Mouse (Mus musculus) G1E-ER4 (cell line): ENCODE measurements around the gene Helb. TPM values are rescaled to one million over a fixed set of nuclear protein-coding genes. Genes with fewer than 3 reads are reported as not detected.

Source experiments
- GATA1 ChIP-seq: IDR thresholded peaks from one replicate; pipeline ENCODE4 v1.8.0; 2012; ENCODE audit warnings: low read length, inconsistent platforms
- polyA plus RNA-seq: library from polyadenylated mRNA; stranded (reverse); fragments of >175 nt; gene quantifications from 2 replicates; pipeline ENCODE4 v1.2.3, GENCODE M21; 2012

Helb gene
- polyA plus RNA-seq, 1 experiment, result 11.4 TPM

DNA sequence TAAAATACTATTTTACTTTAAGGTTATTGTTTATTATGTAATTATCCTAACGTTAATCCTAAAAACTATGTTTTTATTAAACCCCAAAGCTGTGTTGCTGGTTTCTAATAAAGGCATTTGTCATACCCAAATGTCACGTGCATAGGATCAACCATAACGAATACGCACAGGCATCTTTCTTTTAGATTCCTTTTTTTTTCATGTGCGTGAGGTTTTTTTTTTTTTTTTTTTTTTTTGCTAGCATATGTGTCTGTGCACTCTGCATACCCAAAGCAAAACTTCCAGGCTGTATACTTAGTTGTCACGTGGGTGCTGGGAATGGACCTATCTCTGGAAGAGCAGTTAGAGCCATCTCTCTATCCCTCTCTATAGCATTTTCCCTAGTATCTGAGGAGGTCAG, 1.2 kb upstream of the Helb start:
- TF ChIP-seq GATA1, result no peak

DNA sequence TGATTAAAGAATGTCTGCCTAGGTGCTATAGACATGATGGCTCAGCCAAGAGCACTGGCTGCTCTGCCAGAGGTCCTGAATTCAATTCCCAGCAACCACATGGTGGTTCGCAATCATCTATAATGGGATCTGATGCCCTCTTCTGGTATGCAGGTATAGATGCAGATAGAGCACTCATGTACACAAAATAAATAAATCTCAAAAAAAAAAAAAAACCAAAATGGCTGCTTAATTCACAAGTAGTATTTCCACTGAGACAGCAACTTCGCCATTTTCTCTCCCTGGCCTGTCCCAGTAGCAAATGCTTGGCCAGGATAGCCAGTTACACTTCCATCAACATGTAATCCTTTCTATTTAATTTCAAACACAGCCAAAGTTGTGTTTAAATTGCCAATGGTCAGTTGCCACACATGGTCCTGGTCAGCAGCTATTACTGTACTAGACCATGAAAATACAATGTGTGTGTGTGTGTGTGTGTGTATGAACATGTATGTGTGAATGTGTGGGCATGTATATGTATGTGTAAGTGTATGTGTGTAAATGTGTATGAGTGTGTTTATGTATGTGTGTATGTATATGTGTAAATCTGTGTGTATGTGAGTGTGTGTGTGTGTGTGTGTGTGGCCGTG, 982 bp downstream of the Helb start:
- TF ChIP-seq GATA1, result no peak

DNA sequence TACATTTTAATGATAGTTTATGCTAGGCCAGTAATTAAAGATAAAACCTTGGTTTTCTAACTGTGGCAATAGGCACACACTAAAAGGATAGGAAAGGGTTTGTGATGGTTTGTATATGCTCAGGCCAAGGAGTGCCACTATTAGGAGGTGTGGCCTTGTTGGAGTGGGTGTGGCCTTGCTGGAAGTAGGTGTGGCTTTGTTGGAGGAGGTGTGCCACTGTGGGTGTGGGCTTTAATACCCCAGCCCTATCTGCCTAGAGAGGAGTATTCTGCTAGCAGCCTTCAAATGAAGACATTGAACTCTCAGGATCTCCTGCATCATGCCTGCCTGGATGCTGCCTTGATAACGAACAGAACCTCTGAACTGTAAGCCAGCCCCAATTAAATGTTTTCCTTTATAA, 12.0 kb downstream of the Helb start:
- TF ChIP-seq GATA1, result no peak

DNA sequence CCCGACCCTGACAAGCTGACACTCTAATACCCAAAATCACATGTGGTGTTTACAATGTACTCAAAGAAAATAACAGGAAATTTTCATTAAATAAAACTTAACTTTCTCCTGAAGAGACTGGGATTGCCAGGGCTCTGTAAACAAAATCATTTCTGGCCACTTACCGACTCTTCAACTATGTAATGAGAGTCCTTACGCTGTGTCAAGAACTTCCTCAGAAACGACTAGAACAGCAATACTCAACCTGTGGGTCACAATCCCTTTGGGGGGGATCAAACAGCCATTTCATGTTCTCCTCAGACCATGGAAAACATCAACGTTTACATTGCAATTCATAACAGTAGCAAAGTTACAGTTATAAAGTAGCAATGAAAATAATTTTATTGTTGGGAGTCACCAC, 15.2 kb downstream of the Helb start:
- TF ChIP-seq GATA1, result no peak

DNA sequence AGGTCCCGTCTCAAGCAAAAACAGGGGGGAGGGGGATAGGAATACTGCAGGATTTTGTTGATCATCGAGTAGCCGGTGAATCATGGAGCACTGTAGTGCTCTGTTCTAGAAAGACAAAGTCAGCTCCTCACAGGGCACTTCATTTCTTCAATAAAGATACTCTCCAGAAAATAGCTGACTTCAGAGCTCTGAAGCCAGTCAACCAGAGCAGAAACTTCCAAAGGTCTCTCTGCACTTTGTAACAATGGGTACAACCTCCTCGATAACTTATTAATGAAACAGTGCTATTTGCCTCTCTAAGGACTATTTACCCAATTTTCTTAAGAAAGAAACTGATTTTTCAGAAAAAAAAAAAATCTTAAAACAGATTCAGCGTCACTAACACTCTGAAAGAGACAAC, 17.1 kb downstream of the Helb start:
- no peak for TF ChIP-seq GATA1

DNA sequence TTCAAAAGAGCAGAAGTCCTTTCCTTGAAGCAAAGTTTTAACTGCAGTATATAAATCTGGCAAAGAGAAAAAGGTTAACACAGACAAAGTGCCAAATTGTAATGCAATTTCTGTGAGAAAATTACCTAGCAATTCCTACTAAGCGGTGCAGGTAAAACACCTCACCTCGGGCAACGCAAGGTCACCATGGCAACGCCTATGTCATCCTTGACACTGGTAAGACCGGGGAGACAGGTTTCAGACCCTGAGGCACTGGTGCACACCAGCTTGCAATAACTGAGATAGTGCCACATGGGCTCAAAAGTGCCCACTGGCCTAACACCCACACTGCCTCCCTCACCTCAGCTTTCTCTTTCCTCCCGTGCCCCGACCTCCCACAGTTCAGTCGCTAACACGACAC, 17.7 kb downstream of the Helb start:
- no peak for TF ChIP-seq GATA1

DNA sequence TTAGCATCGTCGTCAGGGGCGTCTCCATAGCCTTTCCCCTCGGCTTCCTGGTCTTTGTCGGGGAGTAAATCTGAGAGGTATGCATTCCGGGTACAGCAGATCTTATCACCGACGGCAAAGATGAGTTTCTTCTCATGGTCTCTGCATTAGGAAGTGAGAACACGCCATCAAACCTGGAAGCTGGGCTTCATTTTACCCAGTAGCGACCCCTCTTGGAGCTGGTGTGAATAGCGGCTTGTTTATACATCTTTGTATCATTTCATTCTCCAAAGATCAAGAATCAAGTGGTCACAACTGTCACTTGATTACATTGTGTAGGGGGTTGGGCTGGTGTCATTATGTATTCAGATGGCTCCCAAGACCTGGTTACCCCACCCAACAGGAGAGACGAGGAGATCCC, 20.2 kb downstream of the Helb start:
- no peak for TF ChIP-seq GATA1

DNA sequence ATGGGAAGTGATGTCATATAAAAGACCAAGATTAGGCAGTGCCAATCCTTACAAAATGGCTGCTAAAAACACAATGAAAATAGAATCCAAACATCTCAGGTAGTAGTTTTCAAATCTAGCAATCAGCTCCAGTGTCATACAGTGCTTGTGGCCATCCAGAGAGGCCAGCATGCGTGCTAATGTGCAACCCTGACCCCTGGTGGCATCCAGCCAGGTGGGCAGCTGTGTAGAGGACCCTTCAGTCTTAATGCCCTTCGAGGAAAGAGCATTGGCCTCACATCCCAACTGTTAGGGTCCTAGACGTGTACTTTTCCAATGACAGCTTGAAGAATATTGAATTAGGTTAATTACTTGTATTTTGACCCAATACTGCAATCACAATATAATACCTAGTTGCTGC, 34.9 kb downstream of the Helb start:
- TF ChIP-seq GATA1, result no peak

DNA sequence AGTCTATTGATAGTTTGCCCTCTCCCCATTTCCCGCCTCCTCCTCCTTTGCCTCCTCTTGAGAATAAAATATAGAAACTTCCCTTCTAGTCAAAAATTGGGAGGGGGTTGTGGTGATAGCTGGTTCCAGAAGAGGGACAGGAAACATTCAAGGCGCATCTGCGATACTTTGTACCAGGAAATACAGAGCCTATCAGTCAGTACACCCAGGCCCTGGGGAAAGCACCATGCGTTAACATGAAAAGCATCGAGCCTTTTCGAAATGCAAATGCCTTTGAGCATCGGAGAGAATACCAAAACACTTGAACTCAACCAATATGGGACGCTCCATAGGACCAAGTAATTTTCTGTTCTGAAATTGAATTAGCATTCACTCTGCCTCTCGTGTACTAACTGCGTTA, 46.5 kb downstream of the Helb start:
- no peak for TF ChIP-seq GATA1

DNA sequence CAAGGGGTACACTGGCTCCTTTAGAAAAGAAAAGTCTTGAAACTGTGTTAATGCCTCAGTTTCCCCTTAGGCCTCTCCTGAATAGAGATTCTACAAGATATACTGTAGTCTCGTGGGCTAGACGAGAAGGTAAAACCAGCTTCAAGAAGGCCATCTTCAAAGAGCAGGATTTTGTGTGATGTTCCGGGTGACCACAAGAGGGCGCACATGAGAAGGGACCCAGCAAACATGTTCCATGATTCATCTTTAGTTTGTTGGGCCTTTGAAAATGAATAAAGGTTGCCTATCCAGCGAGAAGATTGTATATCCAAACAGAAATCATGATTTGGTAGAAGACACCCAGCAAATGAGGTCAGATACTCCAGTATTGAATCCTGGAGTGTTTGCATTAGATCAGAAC, 48.4 kb downstream of the Helb start:
- no peak for TF ChIP-seq GATA1

DNA sequence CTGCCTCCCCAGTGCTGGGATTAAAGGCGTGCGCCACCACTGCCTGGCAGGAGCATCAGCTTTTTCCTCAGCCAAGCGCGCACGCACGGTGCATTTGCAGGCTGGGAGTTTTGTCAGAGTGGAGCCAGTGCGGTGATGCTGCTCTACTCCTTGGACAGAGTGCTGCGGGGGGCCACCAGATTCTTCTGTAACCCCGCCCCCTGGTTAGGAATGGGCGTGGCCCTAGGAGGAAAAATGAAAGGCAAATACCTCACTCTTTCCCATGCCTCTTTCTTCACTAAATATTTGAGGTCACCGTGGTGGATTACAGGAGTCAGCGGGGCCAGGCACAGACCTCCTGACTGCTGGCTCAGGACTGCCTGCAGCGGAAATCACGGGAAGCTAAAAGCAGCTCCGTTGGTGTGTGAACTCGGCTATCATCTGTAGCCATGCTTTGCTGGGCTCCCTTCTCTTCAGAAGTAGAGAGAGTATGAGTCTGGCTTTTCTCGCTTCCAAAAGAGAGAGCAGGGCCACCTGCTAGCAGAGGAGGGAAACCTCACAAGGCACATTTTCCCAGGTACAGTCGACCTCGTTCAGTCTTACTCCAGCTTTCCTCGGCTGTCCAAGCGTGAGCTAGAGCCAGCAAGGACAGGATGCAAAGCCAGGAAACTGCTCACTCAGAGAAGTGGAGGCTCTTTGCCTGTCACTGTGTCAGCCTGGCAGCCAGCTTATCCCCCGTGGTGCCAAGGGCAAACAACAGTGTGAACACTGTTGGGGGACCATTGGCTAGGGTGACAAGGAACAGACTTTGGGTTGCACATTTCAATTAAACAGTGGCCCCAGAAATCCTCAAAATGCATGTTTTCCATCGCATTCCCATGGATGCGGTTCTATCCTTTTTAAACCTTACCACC, 51.3 kb downstream of the Helb start:
- no peak for TF ChIP-seq GATA1

DNA sequence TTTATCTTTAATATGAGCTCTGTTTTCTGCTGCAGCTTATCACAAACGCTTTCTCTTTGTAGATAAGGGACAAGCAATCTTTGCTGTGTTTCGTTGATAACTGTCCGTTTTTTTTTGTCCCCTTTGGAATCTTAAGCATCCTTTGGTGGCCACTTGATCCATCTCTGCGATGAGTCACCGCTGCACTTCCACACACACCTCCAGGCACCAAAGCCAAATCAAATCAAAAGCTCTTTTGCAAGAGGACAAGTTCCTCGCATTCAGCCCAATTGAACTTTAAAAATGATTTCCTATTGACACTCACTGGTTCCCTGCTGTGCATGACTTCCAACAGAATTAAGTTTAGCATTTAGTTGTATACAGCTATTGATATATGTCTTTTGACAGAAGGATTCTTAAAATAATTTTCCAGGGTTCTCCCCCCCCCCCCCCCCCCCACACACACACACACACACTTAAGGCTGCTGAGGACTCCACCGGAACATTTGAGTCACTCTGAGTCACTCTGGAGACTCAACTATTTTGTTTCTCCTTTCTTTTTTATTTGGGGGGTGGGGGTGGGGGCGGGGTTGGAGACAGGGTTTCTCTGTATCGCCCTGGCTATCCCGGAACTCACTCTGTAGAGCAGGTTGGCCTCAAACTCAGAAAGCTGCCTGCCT, 52.1 kb downstream of the Helb start:
- no peak for TF ChIP-seq GATA1

DNA sequence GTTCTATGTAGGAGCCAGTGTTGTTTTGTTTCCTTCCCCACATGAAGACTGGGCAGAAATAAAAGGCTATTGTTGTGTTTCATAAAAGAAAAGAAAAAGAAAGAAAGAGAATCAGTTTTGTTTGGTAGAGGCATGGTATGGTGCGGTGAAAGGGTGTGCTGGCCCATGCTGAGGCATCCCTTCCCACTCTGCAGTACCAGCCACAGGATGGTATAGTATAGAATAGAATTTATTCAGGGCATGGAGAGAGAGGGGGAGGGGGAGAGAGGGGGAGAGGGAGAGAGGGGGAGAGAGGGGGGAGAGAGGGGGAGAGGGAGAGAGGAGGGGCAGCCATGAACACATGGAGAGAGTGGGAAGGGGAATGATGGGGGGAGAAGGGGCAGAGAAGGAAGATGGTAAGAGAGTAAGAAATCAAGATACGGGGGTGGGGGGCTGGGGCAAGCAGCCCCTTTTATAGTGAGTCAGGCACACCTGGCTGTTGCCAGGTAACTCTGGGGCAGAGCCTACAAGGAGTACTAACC, 68.0 kb downstream of the Helb start:
- TF ChIP-seq GATA1, result no peak

DNA sequence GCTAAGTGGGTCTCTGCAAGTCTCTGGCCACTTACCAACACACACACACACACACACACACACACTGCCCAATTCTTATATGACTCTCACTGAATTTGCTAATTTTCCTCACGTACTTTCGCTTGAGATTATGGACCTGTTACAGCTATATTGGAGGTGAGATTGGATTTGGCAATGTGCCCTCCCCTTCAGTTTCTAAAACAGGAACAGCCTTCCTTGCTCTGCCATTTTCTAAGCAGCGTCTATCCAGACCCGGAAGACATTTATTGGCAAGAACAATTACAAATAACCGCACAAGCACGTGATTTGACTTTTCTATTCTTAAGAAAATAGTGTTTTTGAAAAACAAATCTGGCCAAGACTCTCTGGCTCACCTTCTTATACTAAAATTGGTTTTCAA, 68.5 kb downstream of the Helb start:
- no peak for TF ChIP-seq GATA1

DNA sequence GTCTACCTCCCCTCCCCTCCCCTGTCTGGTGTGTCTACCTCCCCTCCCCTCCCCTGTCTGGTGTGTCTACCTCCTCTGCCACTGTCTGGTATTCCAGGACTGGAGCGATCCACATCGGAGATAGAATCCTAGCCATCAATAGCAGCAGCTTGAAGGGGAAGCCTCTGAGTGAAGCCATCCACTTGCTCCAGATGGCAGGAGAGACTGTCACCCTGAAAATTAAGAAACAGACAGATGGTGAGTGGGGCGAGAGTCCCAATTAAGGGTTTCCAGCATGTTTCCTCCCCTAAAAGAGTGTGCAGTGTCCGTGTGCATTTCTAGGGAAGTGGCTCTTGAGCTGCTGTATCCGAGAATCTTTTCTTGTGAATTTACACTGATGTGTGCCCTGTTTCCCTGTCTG, 74.6 kb downstream of the Helb start:
- TF ChIP-seq GATA1, result no peak

DNA sequence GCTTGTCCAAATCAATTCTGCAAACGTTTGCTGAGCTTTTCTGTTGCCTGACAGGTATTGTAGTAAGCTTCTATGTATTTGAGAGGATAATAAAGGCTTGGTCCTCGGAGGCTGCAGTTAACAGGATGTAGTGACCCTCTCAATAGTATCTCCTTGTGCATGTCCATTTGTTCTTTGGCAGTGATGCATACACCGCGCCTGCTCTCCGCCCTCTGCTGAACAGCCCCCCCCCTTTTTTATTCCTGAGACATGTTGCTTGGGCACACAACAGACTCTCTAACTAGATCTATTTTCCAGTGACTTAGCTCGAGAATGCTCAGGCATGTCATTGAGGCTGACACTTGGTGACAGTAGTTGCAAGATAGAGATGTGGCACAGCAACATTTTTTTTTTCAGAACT, 77.0 kb downstream of the Helb start:
- no peak for TF ChIP-seq GATA1

DNA sequence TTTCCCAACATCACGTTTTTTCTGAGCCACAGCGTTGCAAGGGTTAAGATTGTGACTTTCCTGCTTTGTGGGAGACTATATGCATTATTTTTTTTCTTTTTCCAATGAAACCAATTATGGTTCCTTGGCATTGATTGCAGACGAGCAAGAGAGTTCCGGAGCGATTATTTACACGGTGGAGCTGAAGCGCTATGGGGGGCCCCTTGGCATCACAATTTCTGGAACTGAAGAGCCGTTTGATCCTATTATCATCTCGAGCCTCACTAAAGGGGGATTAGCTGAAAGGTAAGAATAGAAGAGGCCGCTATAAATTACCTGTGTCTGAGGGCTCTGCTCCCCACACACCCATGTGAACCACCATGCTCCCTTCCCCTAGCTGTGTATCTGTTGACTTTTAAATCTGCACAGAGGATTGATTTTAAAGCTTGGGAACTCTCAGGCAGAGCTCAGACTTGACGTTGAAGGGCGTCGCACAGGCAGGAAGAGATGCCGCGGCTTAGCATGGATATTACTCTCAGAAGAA, 77.5 kb downstream of the Helb start:
- TF ChIP-seq GATA1, result no peak
